Mouse (Mus musculus): ENCODE results near the gene 4933409G03Rik. TPM values are rescaled to one million over a fixed set of nuclear protein-coding genes. Genes with fewer than 3 reads are reported as not detected.
A peak's percentile ranks its signal among the peaks of the same experiment; 100 is the strongest.
"Not testable (repeated sequence)": the region's sequence is repeated elsewhere in the genome, so short reads cannot be mapped to it uniquely, and the experiment has no call there.

The 4933409G03Rik gene
- polyA plus RNA-seq (2012; rRNA removed), result not detected in 2 replicates

GRCm38 (mm10) chr2:68582113-68582512 lies at the start of gene 4933409G03Rik:
Gene 4933409G03Rik, plus strand, starts transcription at chr2:68582413.
- H3K36me3 ChIP-seq (ENCODE audit: control insufficient read depth, insufficient read depth, low read length), result no peaks in the 10 kb centered on the region
- H3K4me3 ChIP-seq (ENCODE audit: extremely low read depth, insufficient read depth, insufficient read length), result no peak within 1 kb of the TSS
- WGBS, result 84% methylated on average over 5 of the region's 5 CpGs
- no peaks in the 10 kb centered on the region for H3K4me1 ChIP-seq (ENCODE audit: control insufficient read depth, insufficient read depth, insufficient read length)
- no peak for DNase-seq (ENCODE audit: low read depth in 1 of 2, low spot score in 2 of 2)
- no peak within 1 kb of the TSS for H3K27ac ChIP-seq (ENCODE audit: insufficient read depth, low read length)
- H3K27me3 ChIP-seq (ENCODE audit: control insufficient read depth, insufficient read depth, low read length), result no peaks in the 10 kb centered on the region
- TF ChIP-seq POLR2A (IDR thresholded peaks at IDR 0.05; ENCODE audit: low read depth, low read length) (no peak), CTCF (IDR thresholded peaks at IDR 0.05; ENCODE audit: extremely low read depth, insufficient read depth, insufficient read length, insufficient replicate concordance) (no peak)

GRCm38 (mm10) chr2:68544190-68544589 lies 38.0 kb upstream of the 4933409G03Rik start:
- Histone ChIP-seq H3K36me3 (ENCODE audit: control insufficient read depth, insufficient read depth, low read length) (no peaks in the 10 kb centered on the region), H3K4me3 (ENCODE audit: extremely low read depth, insufficient read depth, insufficient read length) (no peak overlapping the region), H3K27me3 (ENCODE audit: control insufficient read depth, insufficient read depth, low read length) (no peaks in the 10 kb centered on the region), H3K4me1 (ENCODE audit: control insufficient read depth, insufficient read depth, insufficient read length) (no peaks in the 10 kb centered on the region), H3K27ac (ENCODE audit: insufficient read depth, low read length) (no peak overlapping the region)
- WGBS, result 54% methylated on average over 2 of the region's 2 CpGs
- TF ChIP-seq CTCF (IDR thresholded peaks at IDR 0.05; ENCODE audit: extremely low read depth, insufficient read depth, insufficient read length, insufficient replicate concordance), result no peak
- TF ChIP-seq POLR2A (IDR thresholded peaks at IDR 0.05; ENCODE audit: low read depth, low read length), result no peak
- DNase-seq (ENCODE audit: low read depth in 1 of 2, low spot score in 2 of 2), result no peak

- TF ChIP-seq CTCF (IDR thresholded peaks at IDR 0.05; ENCODE audit: extremely low read depth, insufficient read depth, insufficient read length, insufficient replicate concordance) (no peak), POLR2A (IDR thresholded peaks at IDR 0.05; ENCODE audit: low read depth, low read length) (no peak)
- Histone ChIP-seq H3K4me1 (ENCODE audit: control insufficient read depth, insufficient read depth, insufficient read length) (no peaks in the 10 kb centered on the region), H3K36me3 (ENCODE audit: control insufficient read depth, insufficient read depth, low read length) (no peaks in the 10 kb centered on the region), H3K27ac (ENCODE audit: insufficient read depth, low read length) (no peak overlapping the region), H3K4me3 (ENCODE audit: extremely low read depth, insufficient read depth, insufficient read length) (no peak overlapping the region), H3K27me3 (ENCODE audit: control insufficient read depth, insufficient read depth, low read length) (no peaks in the 10 kb centered on the region)
- DNase-seq (ENCODE audit: low read depth in 1 of 2, low spot score in 2 of 2), result no peak
- WGBS, result 66% methylated on average over 4 of the region's 4 CpGs
These were observed 21.4 kb upstream of the 4933409G03Rik start for GRCm38 (mm10) chr2:68560821-68561220.

GRCm38 (mm10) chr2:68563331-68563730 lies 18.9 kb upstream of the 4933409G03Rik start:
- no peaks in the 10 kb centered on the region for H3K36me3 ChIP-seq (ENCODE audit: control insufficient read depth, insufficient read depth, low read length)
- no peak overlapping the region for H3K27ac ChIP-seq (ENCODE audit: insufficient read depth, low read length)
- no peak for DNase-seq (ENCODE audit: low read depth in 1 of 2, low spot score in 2 of 2)
- no peak overlapping the region for H3K4me3 ChIP-seq (ENCODE audit: extremely low read depth, insufficient read depth, insufficient read length)
- H3K27me3 ChIP-seq (ENCODE audit: control insufficient read depth, insufficient read depth, low read length), result no peaks in the 10 kb centered on the region
- H3K4me1 ChIP-seq (ENCODE audit: control insufficient read depth, insufficient read depth, insufficient read length), result no peaks in the 10 kb centered on the region
- TF ChIP-seq CTCF (IDR thresholded peaks at IDR 0.05; ENCODE audit: extremely low read depth, insufficient read depth, insufficient read length, insufficient replicate concordance) (0 out of 2 replicates have a peak, but pooled peaks have one; percentile 13), POLR2A (IDR thresholded peaks at IDR 0.05; ENCODE audit: low read depth, low read length) (no peak)
- 7% methylated on average over 3 of the region's 3 CpGs for WGBS

GRCm38 (mm10) chr2:68568361-68568760 lies 13.9 kb upstream of the 4933409G03Rik start:
- 89% methylated on average over 15 of the region's 15 CpGs for WGBS
- Histone ChIP-seq H3K4me1 (ENCODE audit: control insufficient read depth, insufficient read depth, insufficient read length) (no peaks in the 10 kb centered on the region), H3K4me3 (ENCODE audit: extremely low read depth, insufficient read depth, insufficient read length) (no peak overlapping the region), H3K27ac (ENCODE audit: insufficient read depth, low read length) (no peak overlapping the region), H3K27me3 (ENCODE audit: control insufficient read depth, insufficient read depth, low read length) (no peaks in the 10 kb centered on the region), H3K36me3 (ENCODE audit: control insufficient read depth, insufficient read depth, low read length) (no peaks in the 10 kb centered on the region)
- no peak for TF ChIP-seq POLR2A (IDR thresholded peaks at IDR 0.05; ENCODE audit: low read depth, low read length)
- no peak for TF ChIP-seq CTCF (IDR thresholded peaks at IDR 0.05; ENCODE audit: extremely low read depth, insufficient read depth, insufficient read length, insufficient replicate concordance)
- DNase-seq (ENCODE audit: low read depth in 1 of 2, low spot score in 2 of 2), result no peak

GRCm38 (mm10) chr2:68572340-68572739 lies 9.9 kb upstream of the 4933409G03Rik start:
- TF ChIP-seq POLR2A (IDR thresholded peaks at IDR 0.05; ENCODE audit: low read depth, low read length), result no peak
- TF ChIP-seq CTCF (IDR thresholded peaks at IDR 0.05; ENCODE audit: extremely low read depth, insufficient read depth, insufficient read length, insufficient replicate concordance), result no peak
- Histone ChIP-seq H3K4me3 (ENCODE audit: extremely low read depth, insufficient read depth, insufficient read length) (no peak overlapping the region), H3K36me3 (ENCODE audit: control insufficient read depth, insufficient read depth, low read length) (no peaks in the 10 kb centered on the region), H3K4me1 (ENCODE audit: control insufficient read depth, insufficient read depth, insufficient read length) (no peaks in the 10 kb centered on the region), H3K27ac (ENCODE audit: insufficient read depth, low read length) (no peak overlapping the region), H3K27me3 (ENCODE audit: control insufficient read depth, insufficient read depth, low read length) (no peaks in the 10 kb centered on the region)
- WGBS, result 37% methylated on average over 4 of the region's 4 CpGs
- DNase-seq (ENCODE audit: low read depth in 1 of 2, low spot score in 2 of 2), result no peak

GRCm38 (mm10) chr2:68592765-68593164 lies 10.6 kb downstream of the 4933409G03Rik start:
- H3K4me1 ChIP-seq (ENCODE audit: control insufficient read depth, insufficient read depth, insufficient read length), result no peaks in the 10 kb centered on the region
- WGBS, result 47% methylated on average over 3 of the region's 3 CpGs
- H3K36me3 ChIP-seq (ENCODE audit: control insufficient read depth, insufficient read depth, low read length), result no peaks in the 10 kb centered on the region
- no peaks in the 10 kb centered on the region for H3K27me3 ChIP-seq (ENCODE audit: control insufficient read depth, insufficient read depth, low read length)
- H3K4me3 ChIP-seq (ENCODE audit: extremely low read depth, insufficient read depth, insufficient read length), result no peak overlapping the region
- no peak overlapping the region for H3K27ac ChIP-seq (ENCODE audit: insufficient read depth, low read length)
- TF ChIP-seq CTCF (IDR thresholded peaks at IDR 0.05; ENCODE audit: extremely low read depth, insufficient read depth, insufficient read length, insufficient replicate concordance) (no peak), POLR2A (IDR thresholded peaks at IDR 0.05; ENCODE audit: low read depth, low read length) (no peak)
- DNase-seq (ENCODE audit: low read depth in 1 of 2, low spot score in 2 of 2), result no peak

- H3K4me3 ChIP-seq (ENCODE audit: extremely low read depth, insufficient read depth, insufficient read length); DNase-seq (ENCODE audit: low read depth in 1 of 2, low spot score in 2 of 2); H3K27me3 ChIP-seq (ENCODE audit: control insufficient read depth, insufficient read depth, low read length); H3K27ac ChIP-seq (ENCODE audit: insufficient read depth, low read length); H3K36me3 ChIP-seq (ENCODE audit: control insufficient read depth, insufficient read depth, low read length); H3K4me1 ChIP-seq (ENCODE audit: control insufficient read depth, insufficient read depth, insufficient read length): not testable (repeated sequence)
- 54% methylated on average over 2 of the region's 5 CpGs for WGBS
These were observed 74.0 kb downstream of the 4933409G03Rik start, which contains the start of gene 4932414N04Rik for GRCm38 (mm10) chr2:68656186-68656585. Gene 4932414N04Rik, plus strand, starts transcription at chr2:68656486.
